Mouse (Mus musculus): ENCODE results near the gene Ltb. TPM values are rescaled to one million over a fixed set of nuclear protein-coding genes. Genes with fewer than 3 reads are reported as not detected.

Ltb gene
- total and polyA plus RNA-seq, 3 experiments = 1.1 to 1.5 TPM; not detected in 1

- no peak overlapping the region for H3K9ac ChIP-seq (ENCODE audit: control insufficient read depth, low read depth, low read length, poor library complexity, severe bottlenecking)
- H3K4me1 ChIP-seq (ENCODE audit: control insufficient read depth in 1 of 2, insufficient read depth in 2 of 2, low read length in 2 of 2) = no peaks in the 10 kb centered on the region
- peaks cover 7 to 16% of the 10 kb centered on the region in 2 experiments for H3K36me3 ChIP-seq (ENCODE audit: control insufficient read depth in 1 of 2, insufficient read depth in 2 of 2, low read length in 2 of 2)
- no peak overlapping the region for H3K27ac ChIP-seq (ENCODE audit: control insufficient read depth, low read depth, low read length)
- H3K4me3 ChIP-seq (ENCODE audit: control insufficient read depth in 1 of 2, insufficient read depth in 1 of 2, low read depth in 2 of 2, low read length in 2 of 2) = no peak overlapping the region
- no peak for DNase-seq (ENCODE audit: low read depth, low spot score)
- TF ChIP-seq JUND (IDR thresholded peaks at IDR 0.05; ENCODE audit: low read depth, low read length) (no peak), USF2 (IDR thresholded peaks at IDR 0.05; ENCODE audit: borderline replicate concordance in 1 of 2, insufficient read depth in 1 of 2, low read depth in 1 of 2, low read length in 2 of 2) (no peak), UBTF (IDR thresholded peaks at IDR 0.05; ENCODE audit: borderline replicate concordance, insufficient read depth, low read depth, low read length) (no peak), POLR2A (IDR thresholded peaks at IDR 0.05; ENCODE audit: control insufficient read depth in 1 of 2, insufficient read depth in 1 of 2, low read depth in 1 of 2, low read length in 2 of 2, poor library complexity in 1 of 2) (no peak), POLR2AphosphoS5 (IDR thresholded peaks at IDR 0.05; ENCODE audit: borderline replicate concordance, low read depth, low read length) (no peak), MAZ (IDR thresholded peaks at IDR 0.05; ENCODE audit: low read depth, low read length) (no peak), ETS1 (IDR thresholded peaks at IDR 0.05; ENCODE audit: low read depth, low read length) (no peak), USF1 (IDR thresholded peaks at IDR 0.05; ENCODE audit: low read depth, low read length) (no peak), BHLHE40 (IDR thresholded peaks at IDR 0.05; ENCODE audit: borderline replicate concordance, low read depth, low read length) (no peak), ZC3H11A (IDR thresholded peaks at IDR 0.05; ENCODE audit: low read depth, low read length) (no peak), MAX (IDR thresholded peaks at IDR 0.05; ENCODE audit: low read length) (no peak), GATA1 (IDR thresholded peaks at IDR 0.05; ENCODE audit: low read depth, low read length) (no peak), MEF2A (IDR thresholded peaks at IDR 0.05; ENCODE audit: extremely low read depth, insufficient replicate concordance, low read depth, low read length, poor library complexity, severe bottlenecking) (no peak), SIN3A (IDR thresholded peaks at IDR 0.05; ENCODE audit: low read length) (no peak), ZNF384 (IDR thresholded peaks at IDR 0.05; ENCODE audit: low read depth, low read length) (no peak), SMC3 (IDR thresholded peaks at IDR 0.05; ENCODE audit: low read depth, low read length) (no peak), TAL1 (IDR thresholded peaks at IDR 0.05; ENCODE audit: low read length) (no peak)
- H3K9me3 ChIP-seq (replicated peaks; ENCODE audit: insufficient read depth, low read length) = no peaks in the 10 kb centered on the region
- H3K79me2 ChIP-seq (ENCODE audit: control insufficient read depth, insufficient read depth, low read length, poor library complexity) = peaks cover 18% of the 10 kb centered on the region; the same call in 1 of the 2 replicates
- no peaks in the 10 kb centered on the region for H3K27me3 ChIP-seq (ENCODE audit: control insufficient read depth in 1 of 2, insufficient read depth in 2 of 2, low read length in 2 of 2)
Measured at GRCm38 (mm10) chr17:35153077-35153476, 41.2 kb upstream of the Ltb start.

- Histone ChIP-seq H3K79me2 (ENCODE audit: control insufficient read depth, insufficient read depth, low read length, poor library complexity) (peaks cover 23% of the 10 kb centered on the region), H3K9ac (ENCODE audit: control insufficient read depth, low read depth, low read length, poor library complexity, severe bottlenecking) (no peak overlapping the region), H3K27ac (ENCODE audit: control insufficient read depth, low read depth, low read length) (no peak overlapping the region), H3K4me3 (ENCODE audit: control insufficient read depth in 1 of 2, insufficient read depth in 1 of 2, low read depth in 2 of 2, low read length in 2 of 2) (no peak overlapping the region), H3K27me3 (ENCODE audit: control insufficient read depth in 1 of 2, insufficient read depth in 2 of 2, low read length in 2 of 2) (no peaks in the 10 kb centered on the region), H3K36me3 (ENCODE audit: control insufficient read depth in 1 of 2, insufficient read depth in 2 of 2, low read length in 2 of 2) (peaks cover 7 to 21% of the 10 kb centered on the region in 2 experiments), H3K9me3 (replicated peaks; ENCODE audit: insufficient read depth, low read length) (no peaks in the 10 kb centered on the region), H3K4me1 (ENCODE audit: control insufficient read depth in 1 of 2, insufficient read depth in 2 of 2, low read length in 2 of 2) (no peaks in the 10 kb centered on the region)
- no peak for DNase-seq (ENCODE audit: low read depth, low spot score)
- TF ChIP-seq MXI1 (IDR thresholded peaks at IDR 0.05; ENCODE audit: low read depth, low read length) (no peak), POLR2AphosphoS5 (IDR thresholded peaks at IDR 0.05; ENCODE audit: borderline replicate concordance, low read depth, low read length) (no peak), CHD1 (IDR thresholded peaks at IDR 0.05; ENCODE audit: low read depth, low read length) (no peak), RCOR1 (IDR thresholded peaks at IDR 0.05; ENCODE audit: low read depth, low read length) (no peak), MAFK (IDR thresholded peaks at IDR 0.05; ENCODE audit: borderline replicate concordance, low read depth, low read length) (no peak), ETS1 (IDR thresholded peaks at IDR 0.05; ENCODE audit: low read depth, low read length) (no peak), TBP (IDR thresholded peaks at IDR 0.05; ENCODE audit: low read depth, low read length) (no peak), USF1 (IDR thresholded peaks at IDR 0.05; ENCODE audit: low read depth, low read length) (no peak), MEF2A (IDR thresholded peaks at IDR 0.05; ENCODE audit: extremely low read depth, insufficient replicate concordance, low read depth, low read length, poor library complexity, severe bottlenecking) (no peak), GABPA (IDR thresholded peaks at IDR 0.05; ENCODE audit: low read depth, low read length) (no peak), E2F4 (IDR thresholded peaks at IDR 0.05; ENCODE audit: borderline replicate concordance, low read depth, low read length) (no peak), EP300 (IDR thresholded peaks at IDR 0.05; ENCODE audit: low read depth in 1 of 2, low read length in 2 of 2) (no peak), GATA1 (IDR thresholded peaks at IDR 0.05; ENCODE audit: low read depth, low read length) (no peak), ELF1 (IDR thresholded peaks at IDR 0.05; ENCODE audit: low read depth, low read length) (no peak), NELFE (IDR thresholded peaks at IDR 0.05; ENCODE audit: low read depth, low read length) (no peak)
Measured at GRCm38 (mm10) chr17:35153931-35154330, 40.3 kb upstream of the Ltb start.
